Mouse (Mus musculus) intestine, embryonic 15.5 days (tissue): ENCODE results near the gene Cyth1. TPM values are rescaled to one million over a fixed set of nuclear protein-coding genes. Genes with fewer than 3 reads are reported as not detected.

Source experiments
- ATAC-seq: fragments of 200-750 bp; cut with Nextera tagmentation; 2 replicates; pipeline ENCODE4 v1.8.0; 2017; ENCODE audit warnings: moderate TSS enrichment, moderate library complexity
- H3K27ac ChIP-seq: fragments of 300-500 bp; sonication (generic); 2 replicates; pipeline ENCODE4 v1.5.1; 2015; ENCODE audit warnings: mild to moderate bottlenecking, inconsistent platforms
- H3K27me3 ChIP-seq: fragments of 300-500 bp; sonication (generic); replicated peaks from 2 replicates; pipeline ENCODE4 v1.6.1; 2015; ENCODE audit warnings: inconsistent platforms
- H3K36me3 ChIP-seq: fragments of 300-500 bp; sonication (generic); 2 replicates; pipeline ENCODE4 v1.6.1; 2015; ENCODE audit warnings: inconsistent platforms
- H3K4me1 ChIP-seq: fragments of 300-500 bp; sonication (generic); replicated peaks from 2 replicates; pipeline ENCODE4 v1.6.1; 2015; ENCODE audit warnings: inconsistent platforms
- H3K4me2 ChIP-seq: fragments of 300-500 bp; sonication (generic); replicated peaks from 2 replicates; pipeline ENCODE4 v1.6.1; 2015; ENCODE audit warnings: mild to moderate bottlenecking, inconsistent platforms
- H3K4me3 ChIP-seq: fragments of 300-500 bp; sonication (generic); replicated peaks from 2 replicates; pipeline ENCODE4 v1.5.1; 2015; ENCODE audit warnings: inconsistent platforms
- H3K9ac ChIP-seq: fragments of 300-500 bp; sonication (generic); 2 replicates; pipeline ENCODE4 v1.6.1; 2015; ENCODE audit warnings: inconsistent platforms
- H3K9me3 ChIP-seq: fragments of 300-500 bp; sonication (generic); 2 replicates; pipeline ENCODE4 v1.6.1; 2016; ENCODE audit warnings: inconsistent platforms
- WGBS: fragments of 180-500 bp; shearing (Covaris S2); methylation state at CpG from one replicate; pipeline ENCODE4 v1.1.7; 2015; 5-methylcytosine and 5-hydroxymethylcytosine counted together
- polyA plus RNA-seq: library from polyadenylated mRNA; unstranded; fragments of >200 nt; fragmentation: Nextera tagmentation; extraction: Ambion mirVana; gene quantifications from 2 replicates; pipeline ENCODE4 v1.2.1, GENCODE M21; 2015

Cyth1 gene
- polyA plus RNA-seq, 1 experiment from 2014 or later = 12.1 TPM

DNA sequence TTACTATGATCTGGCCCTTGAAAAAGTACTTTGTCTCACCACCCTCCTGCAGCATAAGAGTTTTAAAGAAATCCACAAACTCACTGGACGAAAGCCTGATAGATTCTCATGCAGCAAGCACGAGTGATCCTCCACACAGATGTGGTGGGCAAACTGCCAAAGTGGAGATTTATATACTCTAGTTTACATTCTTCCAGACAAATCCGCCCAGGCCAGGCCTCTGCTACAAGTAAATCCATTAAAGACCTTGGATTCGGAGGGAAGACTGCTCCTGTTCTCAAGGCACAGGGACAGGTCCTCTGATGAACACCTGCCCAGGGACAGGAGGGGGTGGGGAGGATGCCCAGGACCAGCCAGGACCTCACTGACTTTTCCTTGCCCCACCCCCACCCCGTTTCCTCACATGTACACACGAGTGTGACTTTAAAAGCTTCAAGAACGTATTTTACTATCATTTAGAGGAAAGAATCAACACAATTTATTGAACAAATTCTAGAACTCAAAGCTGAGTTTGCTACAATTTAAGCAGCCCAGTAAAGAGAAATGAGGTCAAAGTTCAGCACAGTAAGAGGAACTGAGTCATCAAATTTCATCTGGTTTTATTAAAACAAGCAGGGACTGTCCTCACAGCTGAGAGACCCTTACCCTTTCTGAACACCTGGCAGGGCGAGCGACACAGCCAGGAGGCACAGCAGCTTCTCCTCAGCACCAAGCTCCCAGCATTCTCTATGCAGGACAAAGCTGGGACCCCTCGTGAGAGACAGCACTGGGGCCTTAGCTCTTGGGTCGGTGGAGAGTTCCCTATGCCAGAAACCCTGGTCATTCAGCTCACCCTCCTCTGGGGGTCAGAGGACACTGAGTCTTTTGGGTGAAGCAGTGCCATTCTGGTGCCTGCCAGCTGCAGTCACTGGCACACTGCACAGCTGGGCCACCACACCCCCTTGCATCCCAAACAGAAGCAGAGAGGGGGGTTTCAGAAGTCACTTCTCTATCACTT, 47.3 kb downstream of the Cyth1 start:
- no peaks in the 10 kb centered on the region for H3K36me3 ChIP-seq
- peak overlapping the region; percentile 81 for H3K4me2 ChIP-seq
- peak overlapping the region; percentile 85 for H3K27ac ChIP-seq
- H3K9ac ChIP-seq = peak overlapping the region; percentile 26
- H3K27me3 ChIP-seq = no peaks in the 10 kb centered on the region
- WGBS = 13% methylated on average over 11 of the region's 11 CpGs
- H3K4me1 ChIP-seq = peaks cover 68% of the 10 kb centered on the region
- no peaks in the 10 kb centered on the region for H3K9me3 ChIP-seq
- peak; percentile 25; the same call in 1 of the 2 replicates for ATAC-seq
- peak overlapping the region; percentile 42 for H3K4me3 ChIP-seq

DNA sequence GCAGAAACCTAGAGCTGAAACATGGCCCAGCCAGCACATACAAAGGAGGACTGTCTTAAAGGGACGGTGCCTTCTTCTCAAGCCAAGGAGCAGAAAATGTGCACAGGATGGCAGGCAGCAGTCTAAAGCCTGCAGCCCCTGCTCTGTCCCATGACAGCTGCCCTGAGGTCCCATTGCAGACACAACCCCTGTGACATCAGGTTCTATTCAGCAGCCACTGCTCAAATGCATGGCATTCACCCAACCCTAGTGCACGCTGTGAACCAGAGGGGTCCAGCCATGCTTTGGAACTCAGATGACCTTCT, 50.1 kb downstream of the Cyth1 start:
- Histone ChIP-seq H3K4me2 (peak overlapping the region; percentile 38), H3K9me3 (no peaks in the 10 kb centered on the region), H3K9ac (0 out of 2 replicates have a peak overlapping the region, but pooled peaks have one; percentile 17), H3K4me1 (peaks cover 77% of the 10 kb centered on the region), H3K36me3 (no peaks in the 10 kb centered on the region), H3K27ac (no peak overlapping the region), H3K27me3 (no peaks in the 10 kb centered on the region), H3K4me3 (no peak overlapping the region)
- 51% methylated on average over 2 of the region's 2 CpGs for WGBS
- no peak for ATAC-seq

DNA sequence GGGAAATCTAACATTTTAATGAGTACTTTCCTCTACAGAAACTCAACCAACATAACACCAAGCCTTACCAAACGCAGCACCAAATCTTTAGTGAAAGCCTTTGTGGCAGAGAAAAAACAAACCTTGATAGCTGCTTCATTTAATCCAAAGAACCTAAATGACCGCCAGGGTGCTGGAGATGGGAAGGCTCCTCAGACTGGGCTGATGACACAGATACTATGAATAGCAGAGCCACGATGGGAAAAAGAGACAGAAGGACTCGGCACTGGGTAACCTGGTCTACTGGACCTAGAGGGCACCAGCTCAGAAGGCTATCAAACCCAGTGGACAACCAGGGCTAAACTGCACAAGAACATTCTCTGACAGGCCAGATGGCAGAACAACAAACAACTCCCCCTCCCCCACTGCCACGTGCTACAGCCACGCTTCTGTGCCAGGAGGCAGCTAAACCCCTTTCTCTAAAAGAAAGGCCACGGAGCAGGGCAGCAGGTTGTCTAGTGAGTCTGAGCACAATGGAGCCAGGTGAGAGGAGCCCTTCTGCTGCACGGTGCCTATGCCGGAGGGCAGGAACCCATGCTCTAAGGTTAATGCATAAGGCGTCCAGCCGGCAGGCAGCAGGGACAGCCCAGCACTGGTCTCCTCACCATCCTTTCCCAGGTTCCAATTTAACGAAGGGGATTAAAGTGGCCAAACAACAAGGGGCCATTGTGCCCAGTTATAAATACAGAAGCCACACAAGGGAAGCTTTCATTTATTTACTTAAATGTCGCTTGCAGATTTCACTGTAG, 50.7 kb downstream of the Cyth1 start:
- ATAC-seq = no peak
- Histone ChIP-seq H3K27ac (no peak overlapping the region), H3K36me3 (no peaks in the 10 kb centered on the region), H3K9ac (0 out of 2 replicates have a peak overlapping the region, but pooled peaks have one; percentile 17), H3K4me3 (no peak overlapping the region), H3K4me2 (peak overlapping the region; percentile 38), H3K27me3 (no peaks in the 10 kb centered on the region), H3K4me1 (peaks cover 76% of the 10 kb centered on the region), H3K9me3 (no peaks in the 10 kb centered on the region)
- 34% methylated on average over 13 of the region's 13 CpGs for WGBS

DNA sequence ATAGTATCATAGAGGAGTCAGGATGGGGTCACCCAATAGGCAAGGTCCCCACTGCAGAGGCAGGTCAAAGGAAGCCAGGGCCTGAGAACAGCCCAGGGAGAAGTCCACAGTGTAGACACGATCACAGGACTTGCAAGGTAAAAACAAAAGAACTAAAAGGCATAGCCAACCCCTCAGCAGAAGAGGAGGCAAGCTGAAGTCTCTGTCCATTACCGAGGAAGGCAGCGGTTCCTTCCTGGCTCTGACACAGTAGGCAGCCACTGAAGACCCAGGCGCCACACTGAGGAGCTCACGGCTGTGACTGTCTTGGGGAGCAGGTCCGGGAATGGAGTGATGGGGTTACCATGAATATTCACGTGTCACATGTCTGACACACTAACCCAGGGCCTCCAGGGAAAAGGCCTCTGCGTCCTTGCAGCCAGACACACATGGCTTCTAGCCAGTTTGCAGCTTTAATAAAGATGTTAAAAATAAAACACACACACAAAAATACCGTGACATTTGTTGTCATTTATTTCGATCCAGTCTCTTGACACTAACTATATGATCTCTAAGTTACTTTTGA, 51.5 kb downstream of the Cyth1 start:
- no peaks in the 10 kb centered on the region for H3K36me3 ChIP-seq
- WGBS = 70% methylated on average over 10 of the region's 10 CpGs
- H3K4me1 ChIP-seq = peaks cover 68% of the 10 kb centered on the region
- no peaks in the 10 kb centered on the region for H3K27me3 ChIP-seq
- ATAC-seq = no peak
- no peak overlapping the region for H3K4me2 ChIP-seq
- no peaks in the 10 kb centered on the region for H3K9me3 ChIP-seq
- no peak overlapping the region for H3K4me3 ChIP-seq
- H3K27ac ChIP-seq = no peak overlapping the region
- no peak overlapping the region; the same call in 1 of the 2 replicates for H3K9ac ChIP-seq

DNA sequence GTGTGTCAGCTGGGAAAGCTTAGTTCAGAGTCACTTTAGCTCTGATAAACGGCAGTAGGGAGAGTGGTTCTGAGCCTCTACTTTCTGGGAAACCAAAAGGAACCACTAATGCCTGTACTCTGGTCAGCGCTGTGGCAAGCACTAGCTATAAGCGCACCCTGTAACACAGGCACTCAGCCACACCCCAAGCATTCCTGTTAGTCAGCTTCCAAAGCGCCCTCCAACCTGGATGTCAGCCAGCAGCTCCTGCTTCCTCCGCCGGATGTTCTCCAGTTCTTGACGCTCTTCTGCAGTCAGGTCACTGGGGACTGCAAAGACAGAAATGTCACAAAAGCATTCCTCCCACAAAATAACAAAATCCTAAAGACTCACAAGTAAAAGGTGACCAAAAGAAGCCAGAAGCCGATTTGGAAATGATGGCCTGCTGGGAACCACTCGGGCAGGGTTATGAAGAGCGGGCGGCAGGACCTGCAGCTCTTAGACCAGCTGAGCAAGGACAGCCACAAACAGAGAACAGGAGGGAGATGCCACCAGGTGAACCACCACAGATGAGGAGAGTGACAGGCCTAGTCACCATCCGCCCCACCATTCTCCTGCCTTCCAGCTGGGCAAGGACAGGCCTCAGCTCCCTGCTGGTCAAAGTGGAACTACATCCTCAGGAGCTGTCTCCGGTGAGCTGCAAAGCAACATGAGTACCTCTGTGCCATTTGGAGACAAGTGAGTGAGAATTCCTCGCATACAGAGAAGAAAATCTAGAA, 54.8 kb downstream of the Cyth1 start:
- Histone ChIP-seq H3K4me1 (peaks cover 37% of the 10 kb centered on the region), H3K9me3 (no peaks in the 10 kb centered on the region), H3K27me3 (no peaks in the 10 kb centered on the region), H3K27ac (peak overlapping the region; percentile 15; the same call in 1 of the 2 replicates), H3K4me2 (no peak overlapping the region), H3K4me3 (no peak overlapping the region), H3K9ac (no peak overlapping the region), H3K36me3 (no peaks in the 10 kb centered on the region)
- peak; percentile 74 for ATAC-seq
- 51% methylated on average over 14 of the region's 14 CpGs for WGBS

DNA sequence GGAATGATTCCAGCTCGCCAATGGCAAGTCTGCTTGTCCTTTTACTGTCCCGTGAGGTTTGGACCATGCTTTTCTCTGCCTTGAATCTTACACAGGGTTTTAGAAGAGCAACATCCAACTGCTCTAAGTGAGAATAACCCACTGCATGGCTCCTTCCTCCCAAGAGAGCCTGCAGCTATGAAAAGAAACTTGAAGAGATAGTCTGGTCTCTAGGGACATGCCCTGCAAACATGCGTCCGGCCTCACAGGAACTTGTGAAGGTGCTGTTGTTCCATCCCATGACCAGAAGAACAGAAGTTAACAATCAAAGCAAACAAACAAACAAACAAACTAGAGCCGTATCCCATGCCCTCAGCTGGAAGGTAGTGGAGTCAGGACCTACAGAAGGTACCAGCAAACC, 55.4 kb downstream of the Cyth1 start:
- Histone ChIP-seq H3K4me1 (peaks cover 31% of the 10 kb centered on the region), H3K9ac (no peak overlapping the region), H3K9me3 (no peaks in the 10 kb centered on the region), H3K36me3 (0 out of 2 replicates have a peak, but pooled peaks cover 3% of the 10 kb centered on the region), H3K4me3 (no peak overlapping the region), H3K4me2 (no peak overlapping the region), H3K27me3 (no peaks in the 10 kb centered on the region), H3K27ac (0 out of 2 replicates have a peak overlapping the region, but pooled peaks have one; percentile 15)
- ATAC-seq = no peak
- WGBS = 80% methylated on average over 5 of the region's 5 CpGs

DNA sequence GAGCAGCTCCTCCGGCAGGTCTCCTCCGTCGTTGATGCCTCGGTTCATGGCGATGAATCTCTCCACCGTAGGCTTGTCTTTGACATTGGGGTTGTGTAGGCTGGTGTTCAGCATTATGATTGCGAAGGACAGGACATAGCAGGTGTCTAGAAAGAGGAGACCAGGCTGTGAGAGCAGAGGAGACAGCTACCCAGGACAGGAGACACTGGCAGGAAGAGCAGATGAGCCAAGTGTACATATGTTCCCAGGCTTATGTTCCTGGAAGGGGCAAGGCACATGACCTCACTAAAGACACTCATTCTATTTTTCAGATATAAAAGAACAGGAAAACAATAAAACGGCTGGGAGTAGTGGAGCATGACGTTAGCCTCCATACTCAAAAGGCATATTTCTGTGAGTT, 65.6 kb downstream of the Cyth1 start:
- H3K9ac ChIP-seq = no peak overlapping the region
- no peak overlapping the region for H3K4me2 ChIP-seq
- no peaks in the 10 kb centered on the region for H3K9me3 ChIP-seq
- H3K36me3 ChIP-seq = peaks cover 20% of the 10 kb centered on the region; the same call in 1 of the 2 replicates
- H3K4me3 ChIP-seq = no peak overlapping the region
- H3K27me3 ChIP-seq = no peaks in the 10 kb centered on the region
- WGBS = 94% methylated on average over 9 of the region's 9 CpGs
- no peak for ATAC-seq
- no peak overlapping the region for H3K27ac ChIP-seq
- no peaks in the 10 kb centered on the region for H3K4me1 ChIP-seq

DNA sequence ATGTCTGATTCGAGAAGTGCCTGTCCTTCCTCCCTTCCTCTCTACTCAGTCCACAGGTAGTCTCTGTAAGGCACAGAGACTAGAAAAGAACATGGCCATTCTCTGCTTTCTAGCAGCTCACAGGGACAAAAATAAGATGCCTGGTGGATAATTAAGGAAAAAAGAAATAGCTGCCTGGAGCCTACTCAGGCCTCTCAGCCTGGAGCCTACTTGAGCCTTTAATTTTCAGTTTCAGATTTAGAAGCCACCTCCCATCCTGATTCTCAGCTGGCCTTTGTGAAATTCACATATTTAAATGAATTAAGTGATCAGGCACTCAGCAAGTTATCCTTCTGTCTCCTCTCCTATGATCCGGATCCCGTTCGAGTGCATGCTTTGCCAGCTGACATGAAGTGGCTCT, 66.0 kb downstream of the Cyth1 start:
- no peak for ATAC-seq
- H3K4me2 ChIP-seq = no peak overlapping the region
- H3K9me3 ChIP-seq = no peaks in the 10 kb centered on the region
- H3K9ac ChIP-seq = no peak overlapping the region
- H3K4me3 ChIP-seq = no peak overlapping the region
- no peaks in the 10 kb centered on the region for H3K27me3 ChIP-seq
- H3K27ac ChIP-seq = no peak overlapping the region
- H3K36me3 ChIP-seq = peaks cover 20% of the 10 kb centered on the region; the same call in 1 of the 2 replicates
- WGBS = 86% methylated on average over 4 of the region's 4 CpGs
- H3K4me1 ChIP-seq = no peaks in the 10 kb centered on the region

DNA sequence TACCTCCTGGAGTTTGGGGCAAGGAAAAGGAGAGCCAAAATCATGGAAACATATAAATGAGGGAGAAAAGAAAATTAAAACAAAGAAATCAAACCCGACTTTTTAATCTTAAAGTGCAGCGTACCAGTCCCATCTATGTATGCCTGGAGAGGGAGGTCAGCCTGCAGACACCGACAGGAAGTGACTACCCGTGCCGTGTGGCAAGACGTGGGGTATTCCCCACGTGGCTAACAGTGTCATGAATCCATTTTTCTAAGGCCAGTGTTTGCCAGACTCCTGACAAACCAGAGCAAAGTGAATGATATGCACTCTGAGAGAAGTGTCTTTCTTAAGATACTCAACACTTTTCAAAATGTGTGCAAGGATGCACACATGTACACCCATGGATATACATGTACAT, 68.2 kb downstream of the Cyth1 start:
- Histone ChIP-seq H3K4me2 (no peak overlapping the region), H3K4me3 (no peak overlapping the region), H3K36me3 (peaks cover 20% of the 10 kb centered on the region; the same call in 1 of the 2 replicates), H3K27me3 (no peaks in the 10 kb centered on the region), H3K9ac (no peak overlapping the region), H3K4me1 (no peaks in the 10 kb centered on the region), H3K27ac (no peak overlapping the region), H3K9me3 (no peaks in the 10 kb centered on the region)
- 78% methylated on average over 7 of the region's 7 CpGs for WGBS
- ATAC-seq = no peak

DNA sequence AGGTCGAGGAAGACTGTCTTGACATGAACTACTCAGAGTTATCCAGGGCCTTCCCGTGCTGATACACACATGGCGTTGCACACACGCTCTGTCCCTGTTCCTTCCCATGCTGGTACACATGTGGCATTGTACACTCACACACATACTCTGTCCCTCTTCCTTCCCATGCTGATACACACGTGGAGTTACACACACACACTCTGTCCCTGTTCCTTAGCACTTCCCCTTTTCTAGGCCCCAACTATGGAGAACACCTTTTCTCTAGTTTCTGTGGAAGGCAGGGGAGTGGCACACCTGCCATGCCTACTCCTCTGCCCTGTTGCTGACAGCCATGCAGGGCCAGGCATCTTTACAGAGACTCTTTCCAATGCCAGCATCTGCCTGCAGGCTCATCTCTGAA, 70.2 kb downstream of the Cyth1 start:
- H3K36me3 ChIP-seq = peaks cover 20% of the 10 kb centered on the region; the same call in 1 of the 2 replicates
- H3K4me1 ChIP-seq = no peaks in the 10 kb centered on the region
- no peaks in the 10 kb centered on the region for H3K27me3 ChIP-seq
- no peak for ATAC-seq
- H3K4me3 ChIP-seq = no peak overlapping the region
- H3K27ac ChIP-seq = no peak overlapping the region
- no peak overlapping the region for H3K9ac ChIP-seq
- 85% methylated on average over 5 of the region's 5 CpGs for whole genome bisulfite sequencing
- H3K4me2 ChIP-seq = no peak overlapping the region
- no peaks in the 10 kb centered on the region for H3K9me3 ChIP-seq

DNA sequence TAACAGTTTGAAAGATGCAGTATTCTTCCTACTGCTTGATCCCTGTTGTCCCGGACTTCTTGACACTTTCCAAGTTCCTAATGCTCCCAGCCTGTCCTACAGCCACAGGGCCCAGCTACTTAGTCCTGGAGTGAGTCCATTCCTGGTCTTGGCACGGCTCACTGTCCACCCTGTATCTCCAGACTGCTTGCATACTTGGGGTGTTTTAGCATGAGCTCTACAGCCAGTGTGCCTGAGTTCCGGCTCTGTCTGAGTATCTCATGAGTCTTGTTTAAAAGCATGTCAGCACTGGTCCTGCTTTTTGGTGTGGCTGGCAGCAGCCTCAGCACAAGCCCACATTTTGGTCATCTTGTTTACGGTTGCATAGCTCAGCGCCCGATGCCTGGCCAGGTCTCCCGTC, 73.6 kb downstream of the Cyth1 start:
- H3K4me3 ChIP-seq = no peak overlapping the region
- WGBS = 76% methylated on average over 7 of the region's 7 CpGs
- H3K36me3 ChIP-seq = 0 out of 2 replicates have a peak, but pooled peaks cover 4% of the 10 kb centered on the region
- no peaks in the 10 kb centered on the region for H3K4me1 ChIP-seq
- H3K9me3 ChIP-seq = no peaks in the 10 kb centered on the region
- H3K27me3 ChIP-seq = no peaks in the 10 kb centered on the region
- H3K27ac ChIP-seq = no peak overlapping the region
- H3K9ac ChIP-seq = no peak overlapping the region
- no peak for ATAC-seq
- H3K4me2 ChIP-seq = no peak overlapping the region
